Mouse (Mus musculus) stomach, postnatal 0 days (tissue): ENCODE measurements around the gene Rap1gap2. TPM values are rescaled to one million over a fixed set of nuclear protein-coding genes. Genes with fewer than 3 reads are reported as not detected.
"Not testable (repeated sequence)": the region's sequence is repeated elsewhere in the genome, so short reads cannot be mapped to it uniquely, and the experiment has no call there.

Experiments
- ATAC-seq: fragments of 200-750 bp; cut with Nextera tagmentation; 2 replicates; pipeline ENCODE4 v1.8.0; 2017; ENCODE audit not compliant: low FRiP score, low TSS enrichment
- DNase-seq: peaks from one replicate; pipeline ENCODE4 v3.0.0-alpha.2; 2016; ENCODE audit warnings: low spot score
- H3K27ac ChIP-seq: fragments of 300-500 bp; sonication (generic); replicated peaks from 2 replicates; pipeline ENCODE4 v1.5.1; 2014; ENCODE audit warnings: mild to moderate bottlenecking, control low read depth
- H3K27me3 ChIP-seq: fragments of 300-500 bp; sonication (generic); 2 replicates; pipeline ENCODE4 v1.6.1; 2014; ENCODE audit warnings: low read length; ENCODE audit not compliant: control insufficient read depth, insufficient read depth
- H3K36me3 ChIP-seq: fragments of 300-500 bp; sonication (generic); 2 replicates; pipeline ENCODE4 v1.6.1; 2014; ENCODE audit warnings: low read length, mixed read lengths; ENCODE audit not compliant: control insufficient read depth, insufficient read depth
- H3K4me1 ChIP-seq: fragments of 300-500 bp; sonication (generic); replicated peaks from 2 replicates; pipeline ENCODE4 v1.6.1; 2014; ENCODE audit warnings: antibody characterized with exemption; ENCODE audit not compliant: control insufficient read depth, insufficient read depth
- H3K4me2 ChIP-seq: fragments of 300-500 bp; sonication (generic); replicated peaks from 2 replicates; pipeline ENCODE4 v1.6.1; 2014; ENCODE audit warnings: low read depth, mild to moderate bottlenecking, control low read depth, moderate library complexity
- H3K4me3 ChIP-seq: fragments of 300-500 bp; sonication (generic); 2 replicates; pipeline ENCODE4 v1.5.1; 2014; ENCODE audit warnings: low read depth, low read length, control low read depth
- H3K9ac ChIP-seq: fragments of 300-500 bp; sonication (generic); 2 replicates; pipeline ENCODE4 v1.6.1; 2014; ENCODE audit warnings: mild to moderate bottlenecking, low read length, control low read depth, mixed read lengths
- H3K9me3 ChIP-seq: fragments of 300-500 bp; sonication (generic); 2 replicates; pipeline ENCODE4 v1.6.1; 2016; ENCODE audit warnings: low read length; ENCODE audit not compliant: control insufficient read depth
- CTCF ChIP-seq: IDR thresholded peaks from 2 replicates; pipeline ENCODE4 v1.5.1; 2016; ENCODE audit warnings: antibody characterized with exemption, low read depth, mild to moderate bottlenecking, moderate library complexity
- EP300 ChIP-seq: optimal IDR thresholded peaks from 2 replicates; pipeline ENCODE3; 2016; ENCODE audit warnings: antibody characterized with exemption
- WGBS: fragments of 180-500 bp; shearing (Covaris S2); extraction: QIAGEN DNeasy Blood & Tissue Kit; methylation state at CpG from one replicate; pipeline ENCODE4 v1.1.7; 2014; 5-methylcytosine and 5-hydroxymethylcytosine counted together
- polyA plus RNA-seq: library from polyadenylated mRNA; unstranded; fragments of >200 nt; fragmentation: Nextera tagmentation; extraction: Ambion mirVana; gene quantifications from 2 replicates; pipeline ENCODE4 v1.2.1, GENCODE M21; 2015

Gene Rap1gap2
- polyA plus RNA-seq, 1 experiment from 2014 or later: 7.6 TPM

- DNase-seq (peak; percentile 69), ATAC-seq (peak; percentile 50; the same call in 1 of the 2 replicates)
- 62% methylated on average over 10 of the region's 10 CpGs for WGBS
- Histone ChIP-seq H3K9me3 (no peaks in the 10 kb centered on the region), H3K36me3 (no peaks in the 10 kb centered on the region), H3K9ac (no peak overlapping the region), H3K4me1 (no peaks in the 10 kb centered on the region), H3K4me2 (no peak overlapping the region), H3K27ac (no peak overlapping the region), H3K27me3 (peaks cover 10% of the 10 kb centered on the region), H3K4me3 (no peak overlapping the region)
- TF ChIP-seq EP300 (no peak), CTCF (no peak)
Measured at GRCm38 (mm10) chr11:74584946-74585723, 25.6 kb downstream of the Rap1gap2 start.

- ATAC-seq: no peak
- Histone ChIP-seq H3K4me1 (no peaks in the 10 kb centered on the region), H3K36me3 (no peaks in the 10 kb centered on the region), H3K4me2 (no peak overlapping the region), H3K9me3 (no peaks in the 10 kb centered on the region), H3K27ac (no peak overlapping the region), H3K4me3 (no peak overlapping the region), H3K27me3 (no peaks in the 10 kb centered on the region; the same call in 1 of the 2 replicates), H3K9ac (no peak overlapping the region)
- 67% methylated on average over 7 of the region's 7 CpGs for WGBS
- no peak for TF ChIP-seq CTCF
- no peak for TF ChIP-seq EP300
- no peak for DNase-seq
Measured at GRCm38 (mm10) chr11:74583824-74584349, 26.8 kb downstream of the Rap1gap2 start.

- TF ChIP-seq CTCF (no peak), EP300 (no peak)
- ATAC-seq: no peak
- Histone ChIP-seq H3K9me3 (no peaks in the 10 kb centered on the region), H3K27me3 (no peaks in the 10 kb centered on the region), H3K9ac (no peak overlapping the region), H3K36me3 (no peaks in the 10 kb centered on the region), H3K4me3 (no peak overlapping the region), H3K27ac (no peak overlapping the region), H3K4me1 (no peaks in the 10 kb centered on the region), H3K4me2 (no peak overlapping the region)
- DNase-seq: no peak
- WGBS: 91% methylated on average over 3 of the region's 3 CpGs
Measured at GRCm38 (mm10) chr11:74582464-74582863, 28.3 kb downstream of the Rap1gap2 start.

- H3K9me3 ChIP-seq, H3K4me1 ChIP-seq, H3K4me3 ChIP-seq, ATAC-seq, H3K4me2 ChIP-seq, DNase-seq, H3K9ac ChIP-seq, H3K36me3 ChIP-seq, H3K27me3 ChIP-seq, H3K27ac ChIP-seq: not testable (repeated sequence)
- WGBS: 58% methylated on average over 4 of the region's 4 CpGs
- TF ChIP-seq CTCF: peak; percentile 38
Measured at GRCm38 (mm10) chr11:74581333-74581732, 29.4 kb downstream of the Rap1gap2 start.

- H3K27ac ChIP-seq: no peak overlapping the region
- H3K36me3 ChIP-seq: no peaks in the 10 kb centered on the region
- H3K27me3 ChIP-seq: no peaks in the 10 kb centered on the region
- H3K4me3 ChIP-seq: no peak overlapping the region
- no peak for TF ChIP-seq EP300
- DNase-seq (no peak), ATAC-seq (no peak)
- H3K9ac ChIP-seq: no peak overlapping the region
- WGBS: 49% methylated on average over 3 of the region's 3 CpGs
- H3K4me2 ChIP-seq: no peak overlapping the region
- H3K4me1 ChIP-seq: no peaks in the 10 kb centered on the region
- no peaks in the 10 kb centered on the region for H3K9me3 ChIP-seq
Measured at GRCm38 (mm10) chr11:74577068-74577467, 33.6 kb downstream of the Rap1gap2 start.

- Histone ChIP-seq H3K36me3 (no peaks in the 10 kb centered on the region), H3K4me1 (no peaks in the 10 kb centered on the region), H3K27ac (no peak overlapping the region), H3K9me3 (no peaks in the 10 kb centered on the region), H3K4me3 (no peak overlapping the region), H3K4me2 (no peak overlapping the region), H3K9ac (no peak overlapping the region), H3K27me3 (no peaks in the 10 kb centered on the region)
- no peak for TF ChIP-seq CTCF
- TF ChIP-seq EP300: no peak
- ATAC-seq (no peak), DNase-seq (no peak)
- 73% methylated on average over 3 of the region's 3 CpGs for WGBS
Measured at GRCm38 (mm10) chr11:74575940-74576339, 34.8 kb downstream of the Rap1gap2 start.
